14 mouse cellular contexts compared by ENCODE assay signal in genomic region chr17:65743664-65744330, GRCm38 (mm10). TPM values are rescaled to one million over a fixed set of nuclear protein-coding genes. Genes with fewer than 3 reads are reported as not detected.
DNase-seq lines count a peak whose midpoint lies in the region; ATAC-seq and TF ChIP-seq lines count a peak whose summit lies in the region.
"Had no signal": no experiment of that assay in that cellular context is flagged by ENCODE, and none has a peak within 500 bp of the region (broad histone marks: within the 10 kb centered on the region; RNA-seq: fewer than 3 reads in every experiment).

No protein-coding gene starts in this region.

- no peak for TF ChIP-seq EP300 in liver, postnatal 0 days (IDR thresholded peaks at IDR 0.05; ENCODE audit: low read depth)

- H3K9me3 ChIP-seq in hindbrain, embryonic 10.5 days: 0 out of 2 replicates have a peak, but pooled peaks cover 6% of the 10 kb centered on the region
- H3K9me3 ChIP-seq in hindbrain, embryonic 16.5 days (ENCODE audit: control insufficient read depth, low read length): no peaks in the 10 kb centered on the region
- no peaks in the 10 kb centered on the region for H3K9me3 ChIP-seq in limb, embryonic 10.5 days (replicated peaks)
- no peaks in the 10 kb centered on the region for H3K9me3 ChIP-seq in liver, postnatal 0 days (ENCODE audit: low read length)
- H3K9me3 ChIP-seq: liver, embryonic 13.5 days had no signal

- TF ChIP-seq CTCF in liver, postnatal 0 days (IDR thresholded peaks at IDR 0.05; ENCODE audit: low read depth): no peak

- intact Hi-C loops in gastrocnemius, postnatal 14 days (cut with DNase I; ENCODE audit: low total_unique reads): no loop called here

- 79% methylated on average over 11 of the region's 11 CpGs for WGBS in hindbrain, embryonic 10.5 days
- WGBS in hindbrain, embryonic 16.5 days: 66% methylated on average over 11 of the region's 11 CpGs
- WGBS in limb, embryonic 10.5 days: 90% methylated on average over 11 of the region's 11 CpGs
- 83% methylated on average over 11 of the region's 11 CpGs for WGBS in liver, postnatal 0 days (ENCODE audit: insufficient replicate concordance)

- no peaks in the 10 kb centered on the region for H3K27me3 ChIP-seq in hindbrain, embryonic 10.5 days (ENCODE audit: insufficient read depth, poor library complexity, severe bottlenecking)
- H3K27me3 ChIP-seq in hindbrain, embryonic 16.5 days (replicated peaks; ENCODE audit: control insufficient read depth, insufficient read depth, low read length): no peaks in the 10 kb centered on the region
- no peaks in the 10 kb centered on the region for H3K27me3 ChIP-seq in limb, embryonic 10.5 days (ENCODE audit: low read depth, poor library complexity, severe bottlenecking)
- H3K27me3 ChIP-seq in liver, postnatal 0 days (ENCODE audit: insufficient read depth, low read length): no peaks in the 10 kb centered on the region
- H3K27me3 ChIP-seq: liver, embryonic 13.5 days had no signal

- H3K4me1 ChIP-seq in hindbrain, embryonic 10.5 days (replicated peaks): peaks cover 26% of the 10 kb centered on the region
- peaks cover 11% of the 10 kb centered on the region for H3K4me1 ChIP-seq in hindbrain, embryonic 16.5 days (ENCODE audit: control insufficient read depth, insufficient read depth, low read depth, low read length)
- H3K4me1 ChIP-seq in limb, embryonic 10.5 days: peaks cover 30% of the 10 kb centered on the region
- peaks cover 2% of the 10 kb centered on the region; the same call in 1 of the 2 replicates for H3K4me1 ChIP-seq in liver, postnatal 0 days (ENCODE audit: insufficient read depth)
- H3K4me1 ChIP-seq: liver, embryonic 13.5 days had no signal

- no peak overlapping the region for H3K4me3 ChIP-seq in hindbrain, embryonic 10.5 days
- H3K4me3 ChIP-seq in hindbrain, embryonic 16.5 days (ENCODE audit: low read length): no peak overlapping the region
- H3K4me3 ChIP-seq in limb, embryonic 10.5 days: no peak overlapping the region
- no peak overlapping the region for H3K4me3 ChIP-seq in liver, postnatal 0 days (ENCODE audit: low read depth, low read length)
- H3K4me3 ChIP-seq: erythroblast, embryonic 14.5 days; liver, embryonic 13.5 days had no signal

- no peak overlapping the region for H3K4me2 ChIP-seq in hindbrain, embryonic 16.5 days (ENCODE audit: low read length)
- no peak overlapping the region for H3K4me2 ChIP-seq in liver, postnatal 0 days (ENCODE audit: low read depth, low read length)
- H3K4me2 ChIP-seq: liver, embryonic 13.5 days had no signal

- no peak overlapping the region for H3K9ac ChIP-seq in hindbrain, embryonic 16.5 days (ENCODE audit: low read depth, low read length)
- H3K9ac ChIP-seq in liver, postnatal 0 days (replicated peaks): no peak overlapping the region
- H3K9ac ChIP-seq: liver, embryonic 13.5 days had no signal

- no peak for DNase-seq in hindbrain, embryonic 10.5 days (ENCODE audit: low spot score)
- peak; percentile 39 for DNase-seq in 3T3-L1 (ENCODE audit: low read depth, low spot score)
- DNase-seq in ZHBTc4 (ENCODE audit: low read depth, low spot score): peak; percentile 44
- no peak for DNase-seq in limb, embryonic 10.5 days (ENCODE audit: low spot score)
- no peak for DNase-seq in liver, postnatal 0 days
- no peak for DNase-seq in kidney, adult 9 months
- no peak for DNase-seq in gastrocnemius, postnatal 14 days
- DNase-seq: adrenal gland, postnatal 14 days; liver, embryonic 13.5 days; lung, postnatal 36 days; spleen, adult 18-20 months had no signal

- peak overlapping the region; percentile 50; the same call in 1 of the 2 replicates for H3K27ac ChIP-seq in hindbrain, embryonic 10.5 days
- H3K27ac ChIP-seq in hindbrain, embryonic 16.5 days (ENCODE audit: low read depth, low read length): no peak overlapping the region
- peak overlapping the region; percentile 66 for H3K27ac ChIP-seq in limb, embryonic 10.5 days
- no peak overlapping the region for H3K27ac ChIP-seq in liver, postnatal 0 days (ENCODE audit: low read depth)
- H3K27ac ChIP-seq: liver, embryonic 13.5 days had no signal

- no peak for ATAC-seq in hindbrain, embryonic 16.5 days
- ATAC-seq in liver, postnatal 0 days: no peak
- ATAC-seq: intestine, postnatal 0 days had no signal

- H3K36me3 ChIP-seq in hindbrain, embryonic 10.5 days: peaks cover 19% of the 10 kb centered on the region
- H3K36me3 ChIP-seq in hindbrain, embryonic 16.5 days (ENCODE audit: control insufficient read depth, insufficient read depth, low read length): no peaks in the 10 kb centered on the region
- peaks cover 21% of the 10 kb centered on the region for H3K36me3 ChIP-seq in limb, embryonic 10.5 days
- H3K36me3 ChIP-seq in liver, postnatal 0 days (replicated peaks; ENCODE audit: insufficient read depth, low read length): no peaks in the 10 kb centered on the region
- H3K36me3 ChIP-seq: liver, embryonic 13.5 days had no signal

RNA-seq across cellular contexts. Expression of gene Rab31, which starts 28.8 kb away (rescaled TPM):
- 60.8 and 63.2 TPM in 2 replicates for polyA plus RNA-seq in hindbrain, embryonic 10.5 days (2016; fragmentation: Nextera tagmentation; extraction: Ambion mirVana)
- 70.0 and 73.8 TPM in 2 replicates for polyA plus RNA-seq in hindbrain, embryonic 16.5 days (2015; fragmentation: Nextera tagmentation; extraction: Ambion mirVana)
- 51.7 and 52.3 TPM in 2 replicates for polyA plus RNA-seq in limb, embryonic 10.5 days (2016; fragmentation: Nextera tagmentation; extraction: Ambion mirVana)
- polyA plus RNA-seq in liver, postnatal 0 days (2015; fragmentation: Nextera tagmentation; extraction: Ambion mirVana): 6.5 and 7.2 TPM in 2 replicates
- 10 to 100 TPM; 14.1 to 15.4 TPM for total RNA-seq in gastrocnemius, postnatal 14 days (2021)
- polyA plus RNA-seq: erythroblast, embryonic 14.5 days had no signal

RNA-seq across cellular contexts. Expression of gene Ppp4r1, which starts 38.6 kb away (rescaled TPM):
- 51.0 and 59.6 TPM in 2 replicates for polyA plus RNA-seq in hindbrain, embryonic 10.5 days (2016; fragmentation: Nextera tagmentation; extraction: Ambion mirVana)
- polyA plus RNA-seq in hindbrain, embryonic 16.5 days (2015; fragmentation: Nextera tagmentation; extraction: Ambion mirVana): 37.1 and 41.3 TPM in 2 replicates
- polyA plus RNA-seq in limb, embryonic 10.5 days (2016; fragmentation: Nextera tagmentation; extraction: Ambion mirVana): 65.1 and 67.5 TPM in 2 replicates
- polyA plus RNA-seq in liver, postnatal 0 days (2015; fragmentation: Nextera tagmentation; extraction: Ambion mirVana): 8.0 TPM in 2 replicates
- total RNA-seq in gastrocnemius, postnatal 14 days (2021): 10 to 100 TPM; 29.4 to 30.3 TPM

Comparison
In these comparisons a context has a peak if more than half of its experiments do, and no peak if none do; other contexts are left out.
1. H3K27ac ChIP-seq: peak in hindbrain, embryonic 10.5 days (single experiment) and limb, embryonic 10.5 days (single experiment); none in hindbrain, embryonic 16.5 days (single experiment) and liver, postnatal 0 days (single experiment).
2. DNase-seq: peak in 3T3-L1 (single experiment) and ZHBTc4 (single experiment); none in hindbrain, embryonic 10.5 days (single experiment), limb, embryonic 10.5 days (single experiment), liver, postnatal 0 days (single experiment), kidney, adult 9 months (single experiment) and gastrocnemius, postnatal 14 days (single experiment).